Mouse (Mus musculus) spleen, postnatal 36 days (tissue): ENCODE measurements at regions not wholly inside any gene's neighbourhood (a gene's known extent, or its start where the extent isn't known, plus 50 kb on each side); places are given as distances from the start of the nearest gene placed in this dataset.

Source experiments
- DNase-seq, 2 experiments: peaks; one replicate each; pipeline ENCODE4 v3.0.0; 2022; ENCODE audit warnings: low spot score in 2 of 2, mixed read lengths in 1 of 2

- no peak for DNase-seq
Measured at GRCm38 (mm10) chr9:49954601-49955000, 155.9 kb upstream of the Ncam1 start.

- DNase-seq: no peak
Measured at GRCm38 (mm10) chr9:49950321-49950720, 151.6 kb upstream of the Ncam1 start.

GRCm38 (mm10) chr9:49948546-49948945 lies 149.8 kb upstream of the Ncam1 start:
- no peak for DNase-seq

GRCm38 (mm10) chr9:49946857-49947256 lies 148.1 kb upstream of the Ncam1 start:
- no peak for DNase-seq

GRCm38 (mm10) chr9:49935555-49936376 lies 137.0 kb upstream of the Ncam1 start:
- no peak for DNase-seq

GRCm38 (mm10) chr9:49928041-49928656 lies 129.4 kb upstream of the Ncam1 start:
- DNase-seq: no peak

GRCm38 (mm10) chr9:49927281-49927680 lies 128.6 kb upstream of the Ncam1 start:
- DNase-seq: no peak

- DNase-seq: no peak
Measured at GRCm38 (mm10) chr9:49925796-49926195, 127.1 kb upstream of the Ncam1 start.

GRCm38 (mm10) chr9:49923981-49924501 lies 125.3 kb upstream of the Ncam1 start:
- DNase-seq: no peak

GRCm38 (mm10) chr9:49922770-49923169 lies 124.0 kb upstream of the Ncam1 start:
- no peak for DNase-seq

GRCm38 (mm10) chr9:49922162-49922561 lies 123.4 kb upstream of the Ncam1 start:
- DNase-seq: peak in 1 of 2 experiments; percentile 8

GRCm38 (mm10) chr9:49921306-49921705 lies 122.6 kb upstream of the Ncam1 start:
- DNase-seq: no peak

GRCm38 (mm10) chr9:49915046-49915719 lies 116.5 kb upstream of the Ncam1 start:
- no peak for DNase-seq

GRCm38 (mm10) chr9:49913677-49914076 lies 115.0 kb upstream of the Ncam1 start:
- no peak for DNase-seq

GRCm38 (mm10) chr9:49912306-49912705 lies 113.6 kb upstream of the Ncam1 start:
- no peak for DNase-seq

- no peak for DNase-seq
Measured at GRCm38 (mm10) chr9:49906306-49906705, 107.6 kb upstream of the Ncam1 start.

GRCm38 (mm10) chr9:49905703-49906102 lies 107.0 kb upstream of the Ncam1 start:
- no peak for DNase-seq

- DNase-seq: no peak
Measured at GRCm38 (mm10) chr9:49898947-49899346, 100.2 kb upstream of the Ncam1 start.

GRCm38 (mm10) chr9:49884516-49885343 lies 86.0 kb upstream of the Ncam1 start:
- no peak for DNase-seq

- no peak for DNase-seq
Measured at GRCm38 (mm10) chr9:49879361-49880128, 80.8 kb upstream of the Ncam1 start.

- DNase-seq: no peak
Measured at GRCm38 (mm10) chr9:49874881-49875280, 76.2 kb upstream of the Ncam1 start.
